Mouse (Mus musculus): ENCODE data around the gene Cux2. TPM values are rescaled to one million over a fixed set of nuclear protein-coding genes. Genes with fewer than 3 reads are reported as not detected.

Cux2 gene
- total RNA-seq, 2 experiments from 2014 or later = 1.1 to 1.6 TPM

DNA sequence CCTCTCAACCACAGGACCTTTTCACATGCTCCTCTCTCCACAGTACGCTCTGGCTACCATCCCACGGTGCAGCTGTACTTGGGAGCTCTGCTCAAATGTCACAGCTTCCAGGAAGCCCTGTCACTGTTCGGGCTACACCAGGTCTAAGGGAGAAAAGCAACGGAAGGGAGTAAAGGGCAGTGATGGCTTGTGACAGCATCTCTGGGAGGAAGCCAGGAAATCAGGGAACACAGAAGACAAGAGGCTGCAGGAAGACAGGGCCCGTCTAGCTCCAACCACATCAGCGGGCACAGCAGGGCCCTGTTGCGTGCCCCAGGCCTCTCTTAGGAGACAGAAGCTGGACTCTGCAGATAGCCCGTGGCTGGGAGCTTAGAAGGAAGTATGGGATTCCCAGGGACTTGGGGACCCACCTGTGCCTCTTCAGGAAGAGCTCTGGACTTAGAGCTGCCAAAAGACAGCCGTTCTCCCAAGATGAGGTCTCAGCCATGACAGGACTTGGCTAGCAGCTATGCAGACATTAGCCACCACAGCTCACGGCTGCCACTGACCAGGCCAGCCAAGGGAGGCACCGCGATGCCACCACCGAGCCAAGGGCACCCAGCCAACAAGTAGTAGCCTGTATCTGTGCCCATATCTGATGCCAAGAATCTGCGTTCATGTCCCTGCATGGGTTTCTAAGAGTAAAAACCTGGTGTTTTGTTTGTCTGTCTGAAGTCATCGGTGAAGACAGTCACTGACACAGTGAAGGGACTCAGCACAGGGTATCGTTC is 105.7 kb downstream of the Cux2 start:
- DNase-seq = peak; percentile 50
- intact Hi-C loops (cut with DNase I; ENCODE audit: low total_unique reads) = loop anchor here (10.0 kb wide), 1 partner anchor 111 kb away; the partner anchor contains the start of gene Cux2

DNA sequence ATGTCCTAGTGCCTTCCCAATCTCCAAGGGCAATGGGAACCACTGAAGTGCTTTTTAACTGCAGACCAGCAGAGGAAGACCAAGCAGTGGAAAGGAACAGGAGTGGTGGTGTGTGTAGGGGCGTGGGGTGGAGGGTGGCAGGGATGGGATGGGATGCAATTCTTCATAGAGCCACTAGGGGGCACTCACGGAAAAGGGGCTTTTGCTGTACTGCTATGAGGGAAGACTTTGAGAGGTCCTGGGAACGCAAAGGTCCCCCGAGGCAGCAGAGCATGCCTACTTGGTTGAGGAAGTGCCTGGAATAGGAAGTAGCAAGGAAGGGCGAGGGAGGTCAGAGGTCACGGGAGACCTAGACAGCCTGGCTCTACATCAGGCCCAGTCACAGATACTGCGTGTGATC is 106.4 kb downstream of the Cux2 start:
- no peak for DNase-seq
- intact Hi-C loops (cut with DNase I; ENCODE audit: low total_unique reads) = loop anchor here (10.0 kb wide), 1 partner anchor 111 kb away; the partner anchor contains the start of gene Cux2

GRCm38 (mm10) chr5:121938065-121938849 is 111.6 kb downstream of the Cux2 start:
- no peak for DNase-seq
- intact Hi-C loops (cut with DNase I; ENCODE audit: low total_unique reads) = no loop called here

DNA sequence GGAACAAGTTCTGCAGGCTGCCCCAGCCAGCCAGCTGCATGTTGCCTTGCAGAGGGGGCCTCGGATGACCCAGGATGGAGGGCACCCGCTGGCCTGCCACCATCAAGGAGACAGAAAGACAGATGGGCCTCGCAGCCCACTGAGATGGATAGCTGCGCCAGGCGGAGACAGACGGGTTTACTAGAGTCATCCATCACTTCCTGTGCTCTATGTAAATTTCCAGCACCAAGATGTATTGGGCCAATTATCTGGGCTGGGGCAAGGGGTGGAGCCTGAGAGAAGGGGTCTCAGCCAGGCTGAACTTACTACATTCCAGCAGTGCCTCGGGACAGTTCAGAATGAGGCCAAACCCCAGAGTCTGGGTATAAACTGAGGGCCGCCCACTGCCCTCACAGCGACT is 119.6 kb downstream of the Cux2 start:
- DNase-seq = no peak
- intact Hi-C loops (cut with DNase I; ENCODE audit: low total_unique reads) = no loop called here

DNA sequence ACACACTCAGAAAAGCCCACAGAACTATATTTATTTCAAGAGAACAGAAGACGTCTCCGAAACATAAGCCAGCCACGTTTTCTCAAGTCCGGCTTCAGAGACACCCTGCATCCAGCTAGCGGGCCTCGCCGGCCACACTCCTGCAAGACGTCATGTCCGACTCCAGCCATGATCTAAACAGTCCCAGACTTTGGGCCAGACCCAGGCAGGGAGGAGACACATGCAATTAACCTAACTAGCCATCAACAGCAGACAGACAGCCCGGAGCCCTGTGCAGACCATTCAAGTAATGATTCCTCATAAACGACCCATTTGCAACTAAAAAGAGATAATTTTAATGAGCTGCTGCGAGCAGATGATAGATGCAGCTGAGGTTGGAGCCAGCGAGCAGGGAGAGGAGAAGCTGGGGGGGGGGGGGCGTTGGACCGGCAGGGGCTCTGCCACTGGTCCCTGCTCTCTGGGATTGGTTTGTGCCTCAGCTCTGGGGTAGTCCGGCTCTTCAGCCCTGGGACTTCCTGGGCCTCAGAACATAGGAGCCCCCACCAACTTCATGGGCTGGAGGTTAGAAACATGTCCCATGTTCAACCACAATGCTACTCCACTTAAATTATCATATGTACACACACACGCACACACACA is 121.4 kb downstream of the Cux2 start:
- DNase-seq = no peak
- intact Hi-C loops (cut with DNase I; ENCODE audit: low total_unique reads) = no loop called here

- intact Hi-C loops (cut with DNase I; ENCODE audit: low total_unique reads) = no loop called here
- DNase-seq = no peak
These were observed 123.4 kb downstream of the Cux2 start for GRCm38 (mm10) chr5:121926543-121926814.

- DNase-seq = no peak
- intact Hi-C loops (cut with DNase I; ENCODE audit: low total_unique reads) = no loop called here
These were observed 124.0 kb downstream of the Cux2 start for GRCm38 (mm10) chr5:121925751-121926542.

GRCm38 (mm10) chr5:121925291-121925690 is 124.6 kb downstream of the Cux2 start:
- intact Hi-C loops (cut with DNase I; ENCODE audit: low total_unique reads) = no loop called here
- no peak for DNase-seq

GRCm38 (mm10) chr5:121924423-121924822 is 125.5 kb downstream of the Cux2 start:
- intact Hi-C loops (cut with DNase I; ENCODE audit: low total_unique reads) = no loop called here
- no peak for DNase-seq

DNA sequence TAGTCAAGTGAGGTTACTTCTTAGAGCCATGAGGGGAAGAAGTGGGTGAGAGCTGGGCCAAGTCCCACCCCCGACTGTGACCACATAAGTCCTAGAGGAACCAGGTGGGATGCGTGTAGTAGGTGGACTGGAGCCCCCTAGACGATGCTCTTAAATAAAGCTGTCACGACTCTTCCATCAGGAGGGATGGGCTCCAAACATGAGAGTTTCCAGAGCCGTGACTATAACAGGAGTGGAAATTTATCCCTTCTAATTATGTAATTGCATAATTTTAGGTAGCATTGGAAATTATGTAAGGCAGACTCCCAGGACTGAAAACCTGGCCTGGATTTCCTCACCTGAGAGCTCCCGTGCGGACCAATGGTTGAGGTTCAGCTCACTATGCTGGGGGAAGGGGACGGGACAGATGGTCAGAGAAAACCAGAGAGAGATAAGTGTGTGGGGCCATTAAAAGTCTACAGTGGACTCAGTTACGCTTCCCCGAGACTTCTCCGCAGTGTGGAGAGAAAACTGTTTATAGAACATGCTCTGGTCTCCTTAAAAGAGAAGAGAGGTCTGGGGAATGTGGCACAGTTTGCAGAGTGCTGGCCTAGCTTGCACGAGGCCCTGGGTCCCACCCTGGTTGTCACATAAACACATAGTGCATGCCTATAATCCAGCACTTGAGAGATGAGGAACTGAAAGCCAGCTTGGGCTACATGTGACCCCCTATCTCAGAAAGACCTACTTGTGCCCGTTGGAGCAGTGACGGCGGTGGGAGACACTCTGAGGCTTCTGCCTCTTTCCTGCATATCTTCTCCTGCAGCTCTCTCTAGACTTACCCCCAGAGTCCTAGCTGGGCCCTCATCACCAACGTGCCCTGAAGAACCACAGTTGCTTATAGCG is 126.7 kb downstream of the Cux2 start:
- intact Hi-C loops (cut with DNase I; ENCODE audit: low total_unique reads) = no loop called here
- no peak for DNase-seq

- intact Hi-C loops (cut with DNase I; ENCODE audit: low total_unique reads) = no loop called here
- no peak for DNase-seq
These were observed 130.7 kb downstream of the Cux2 start for GRCm38 (mm10) chr5:121919216-121919615.

DNA sequence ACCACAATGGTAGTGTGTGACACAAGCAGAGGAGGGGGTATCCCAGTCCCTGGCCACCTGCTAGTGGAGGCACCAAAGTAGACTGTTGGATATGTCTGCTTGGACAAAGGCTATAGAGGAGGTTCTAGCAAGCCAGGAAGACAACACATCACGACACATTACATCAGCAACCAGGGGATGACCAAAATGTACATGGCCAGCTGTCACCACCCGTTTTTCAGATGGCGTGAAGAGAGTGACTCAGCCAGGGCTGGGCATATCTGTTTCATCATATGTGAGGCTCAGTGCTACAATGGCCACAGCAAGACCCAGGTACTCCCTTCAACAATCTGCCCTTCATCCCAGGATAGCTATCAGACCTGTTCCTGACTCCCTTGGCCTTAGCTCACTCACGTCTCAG is 133.1 kb downstream of the Cux2 start:
- DNase-seq = no peak
- intact Hi-C loops (cut with DNase I; ENCODE audit: low total_unique reads) = no loop called here

- intact Hi-C loops (cut with DNase I; ENCODE audit: low total_unique reads) = no loop called here
- no peak for DNase-seq
These were observed 135.9 kb downstream of the Cux2 start for GRCm38 (mm10) chr5:121913999-121914398.

DNA sequence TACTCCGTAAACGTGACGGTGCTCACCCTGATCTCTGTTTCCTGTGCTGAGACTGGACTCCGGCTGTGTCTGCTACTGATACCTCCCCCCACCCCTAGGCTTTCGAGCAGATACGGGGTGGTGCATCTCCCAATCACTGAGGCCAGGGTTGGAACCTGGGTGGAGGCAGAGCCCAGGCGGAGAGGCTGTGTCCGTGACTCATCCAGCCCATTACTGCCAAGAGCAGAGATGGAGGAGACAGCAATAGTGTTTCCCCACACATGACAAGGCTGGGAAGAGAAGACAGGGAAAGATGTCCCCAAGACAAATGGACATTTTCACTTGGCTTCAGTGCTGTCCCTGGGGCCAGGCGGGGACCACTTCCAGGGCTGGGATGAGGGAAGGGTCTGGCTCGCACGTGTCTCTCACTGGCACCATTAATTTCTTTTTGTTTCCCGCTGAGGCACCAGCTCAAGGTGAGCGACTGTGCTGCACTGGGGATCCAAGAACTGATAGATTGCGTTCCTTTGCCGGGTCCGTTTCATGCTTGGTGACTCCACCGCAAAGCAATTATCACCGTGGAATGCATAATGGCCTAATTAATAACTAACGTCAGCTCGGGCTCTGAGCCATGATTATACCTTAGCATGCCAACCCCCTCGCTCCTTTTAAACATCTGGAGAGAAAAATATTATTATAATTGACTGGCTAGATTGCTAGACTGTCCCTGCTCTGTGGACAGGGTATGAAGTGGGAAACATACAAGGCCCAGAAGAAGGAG is 140.5 kb downstream of the Cux2 start:
- intact Hi-C loops (cut with DNase I; ENCODE audit: low total_unique reads) = no loop called here
- DNase-seq = no peak

DNA sequence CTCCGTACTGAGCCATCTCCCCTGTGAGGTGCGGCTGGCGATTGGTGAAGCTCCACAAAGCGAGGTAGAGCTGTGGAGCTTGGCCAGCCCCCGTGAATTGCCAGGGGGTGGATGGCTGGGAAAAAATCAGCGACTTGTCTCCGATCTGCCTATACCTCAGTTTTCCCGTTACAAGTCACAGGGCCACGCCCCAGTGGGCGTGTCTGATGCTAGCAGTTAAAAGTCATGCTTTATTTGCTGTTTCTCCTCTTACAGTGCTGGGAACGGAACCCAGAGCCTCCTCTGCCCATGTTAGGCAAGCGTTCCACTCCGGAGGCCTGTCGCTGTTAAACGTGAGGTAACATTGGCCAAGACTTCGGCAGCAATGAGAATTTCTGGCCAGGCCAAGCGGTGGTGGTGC is 144.2 kb downstream of the Cux2 start:
- DNase-seq = no peak
- intact Hi-C loops (cut with DNase I; ENCODE audit: low total_unique reads) = no loop called here

DNA sequence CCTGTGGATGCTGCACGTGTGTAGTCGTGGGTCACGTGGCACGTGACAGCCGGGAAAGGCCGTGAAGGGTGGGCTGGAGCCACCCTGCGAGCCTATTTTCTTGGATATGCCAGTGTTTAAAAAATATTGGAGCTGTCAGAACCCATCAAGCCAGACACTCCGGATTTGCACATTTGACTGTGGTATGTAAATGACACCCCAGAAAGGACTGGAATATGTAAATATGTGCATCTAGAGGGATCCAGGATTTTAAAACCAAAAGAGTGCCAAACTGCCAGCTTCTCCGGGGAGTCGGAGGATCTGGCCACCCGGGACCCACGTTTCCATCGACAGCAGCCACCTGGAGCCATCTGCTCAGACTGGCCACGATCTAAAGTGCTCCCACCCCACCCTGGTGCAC is 145.1 kb downstream of the Cux2 start:
- intact Hi-C loops (cut with DNase I; ENCODE audit: low total_unique reads) = no loop called here

DNA sequence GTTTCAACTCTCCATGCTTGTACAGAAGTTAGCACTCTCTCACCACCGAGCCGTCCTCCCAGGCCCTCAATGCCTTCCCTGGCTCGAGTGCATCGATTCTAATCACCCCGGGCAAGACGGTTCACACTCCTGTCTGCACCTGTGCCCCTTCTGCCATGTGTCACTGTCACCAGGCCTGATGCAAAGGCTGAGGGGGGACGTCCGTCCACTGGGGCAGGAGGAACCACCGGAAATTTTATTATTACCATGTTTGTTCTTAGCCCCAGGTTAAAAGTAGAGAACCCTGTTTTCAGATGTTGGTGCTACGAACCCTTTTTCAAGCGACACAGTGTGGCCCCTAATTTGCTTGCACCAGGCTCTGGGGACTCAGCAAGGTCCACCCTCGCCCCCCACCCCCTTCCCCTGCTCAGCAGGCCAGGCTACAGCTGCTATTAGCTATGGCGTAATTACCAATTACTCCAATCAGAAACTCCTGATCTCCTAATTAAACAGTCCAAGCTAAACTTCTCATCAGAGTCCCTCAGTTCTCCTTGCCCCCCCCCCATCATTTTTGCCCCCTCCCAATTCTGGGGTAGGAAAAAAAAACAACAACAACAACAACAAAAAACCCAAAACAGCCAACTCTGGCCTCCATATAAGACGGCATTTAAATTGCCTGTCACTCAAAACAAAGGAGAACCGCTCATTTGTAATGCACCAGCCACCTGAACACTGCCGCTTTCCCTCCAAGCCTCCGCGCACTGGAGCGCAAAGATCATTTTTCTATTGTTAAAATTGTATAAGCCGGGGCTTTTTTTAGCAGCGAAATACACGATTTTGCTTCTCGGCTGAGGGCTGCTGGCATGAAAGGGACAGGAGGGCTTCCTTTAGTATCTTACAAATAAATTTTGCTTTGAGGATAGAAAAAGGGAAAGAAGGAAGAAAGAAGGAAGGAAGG is 146.8 kb downstream of the Cux2 start:
- intact Hi-C loops (cut with DNase I; ENCODE audit: low total_unique reads) = no loop called here
- no peak for DNase-seq

More for the DNA sequence above, 145.1 kb downstream of the Cux2 start:
- DNase-seq = no peak

Data from gastrocnemius, postnatal 14 days (tissue).